Mouse (Mus musculus) embryonic fibroblast, embryonic 13.5 days (primary cell): ENCODE measurements around the gene Urad. TPM values are rescaled to one million over a fixed set of nuclear protein-coding genes. Genes with fewer than 3 reads are reported as not detected.

Source experiments
- H3K27ac ChIP-seq: 2 replicates; pipeline ENCODE4 v1.5.1; 2012; ENCODE audit warnings: low read length, control low read depth, inconsistent platforms; ENCODE audit not compliant: insufficient read depth
- H3K4me1 ChIP-seq: 2 replicates; pipeline ENCODE4 v1.6.1; 2011; ENCODE audit warnings: low read length; ENCODE audit not compliant: control insufficient read depth, insufficient read depth
- H3K4me3 ChIP-seq: 2 replicates; pipeline ENCODE4 v1.5.1; 2011; ENCODE audit warnings: mild to moderate bottlenecking, control low read depth, low read length; ENCODE audit not compliant: insufficient read depth
- CTCF ChIP-seq: IDR thresholded peaks from 2 replicates; pipeline ENCODE4 v1.5.1; 2011; ENCODE audit warnings: mild to moderate bottlenecking, control low read depth, low read length, moderate library complexity, borderline replicate concordance; ENCODE audit not compliant: insufficient read depth
- POLR2A ChIP-seq: IDR thresholded peaks from 2 replicates; pipeline ENCODE4 v1.6.1; 2011; ENCODE audit warnings: low read depth, mild to moderate bottlenecking, control low read depth, low read length, moderate library complexity
- polyA plus RNA-seq: library from polyadenylated mRNA; stranded (reverse); fragments of >200 nt; gene quantifications from 2 replicates; pipeline ENCODE4 v1.2.4, GENCODE M21; 2011; ENCODE audit warnings: low read depth; ENCODE audit not compliant: missing spikeins, insufficient read length

Gene Urad
- polyA plus RNA-seq, 1 experiment = not detected

GRCm38 (mm10) chr5:147329946-147330345 is 7.7 kb upstream of the Urad start:
- Histone ChIP-seq H3K4me1 (no peaks in the 10 kb centered on the region), H3K27ac (no peak overlapping the region)
- no peak for TF ChIP-seq CTCF
- TF ChIP-seq POLR2A = no peak

GRCm38 (mm10) chr5:147327636-147328035 is 5.4 kb upstream of the Urad start:
- no peak for TF ChIP-seq POLR2A
- TF ChIP-seq CTCF = no peak
- no peak overlapping the region for H3K4me3 ChIP-seq

More at GRCm38 (mm10) chr5:147329946-147330345, 7.7 kb upstream of the Urad start:
- H3K4me3 ChIP-seq = no peak overlapping the region

GRCm38 (mm10) chr5:147325931-147326330 is 3.7 kb upstream of the Urad start:
- no peaks in the 10 kb centered on the region for H3K4me1 ChIP-seq
- H3K4me3 ChIP-seq = no peak overlapping the region
- H3K27ac ChIP-seq = no peak overlapping the region
- no peak for TF ChIP-seq POLR2A
- no peak for TF ChIP-seq CTCF

More at GRCm38 (mm10) chr5:147327636-147328035, 5.4 kb upstream of the Urad start:
- Histone ChIP-seq H3K4me1 (no peaks in the 10 kb centered on the region), H3K27ac (no peak overlapping the region)

GRCm38 (mm10) chr5:147323237-147323917 is 1.1 kb upstream of the Urad start:
- no peak overlapping the region for H3K4me3 ChIP-seq
- TF ChIP-seq CTCF (peak; percentile 58), POLR2A (no peak)
- no peaks in the 10 kb centered on the region for H3K4me1 ChIP-seq
- H3K27ac ChIP-seq = no peak overlapping the region

GRCm38 (mm10) chr5:147319653-147320052 is 2.6 kb downstream of the Urad start:
- Histone ChIP-seq H3K27ac (no peak overlapping the region), H3K4me1 (no peaks in the 10 kb centered on the region; the same call in 1 of the 2 replicates), H3K4me3 (no peak overlapping the region)
- TF ChIP-seq POLR2A = no peak

GRCm38 (mm10) chr5:147317991-147318390 is 4.2 kb downstream of the Urad start:
- no peaks in the 10 kb centered on the region; the same call in 1 of the 2 replicates for H3K4me1 ChIP-seq
- TF ChIP-seq CTCF (peak; percentile 64; the same call in 1 of the 2 replicates), POLR2A (no peak)
- H3K27ac ChIP-seq = no peak overlapping the region
- H3K4me3 ChIP-seq = no peak overlapping the region

GRCm38 (mm10) chr5:147317321-147317720 is 4.9 kb downstream of the Urad start:
- Histone ChIP-seq H3K4me3 (no peak overlapping the region), H3K4me1 (no peaks in the 10 kb centered on the region; the same call in 1 of the 2 replicates), H3K27ac (no peak overlapping the region)
- TF ChIP-seq POLR2A = no peak
- no peak for TF ChIP-seq CTCF

- H3K4me1 ChIP-seq = no peaks in the 10 kb centered on the region; the same call in 1 of the 2 replicates
- H3K4me3 ChIP-seq = no peak overlapping the region
- H3K27ac ChIP-seq = no peak overlapping the region
- TF ChIP-seq POLR2A = no peak
- TF ChIP-seq CTCF = no peak
These were observed 6.7 kb downstream of the Urad start for GRCm38 (mm10) chr5:147315432-147316075.

- TF ChIP-seq POLR2A = no peak
- no peak for TF ChIP-seq CTCF
- H3K27ac ChIP-seq = no peak overlapping the region
- no peak overlapping the region for H3K4me3 ChIP-seq
- H3K4me1 ChIP-seq = no peaks in the 10 kb centered on the region; the same call in 1 of the 2 replicates
These were observed 7.4 kb downstream of the Urad start for GRCm38 (mm10) chr5:147314646-147315431.
